Mouse (Mus musculus): ENCODE data around the gene Ttc39b. TPM values are rescaled to one million over a fixed set of nuclear protein-coding genes. Genes with fewer than 3 reads are reported as not detected.

Gene Ttc39b
- 100 to 1,000 TPM in 1 of 26 experiments, 10 to 100 TPM in 25; 22.6 to 101 (median 40.3) TPM for total RNA-seq (2018; cell fraction: chromatin; rRNA removed)
- 10 to 100 TPM in 5 of 26 experiments, 1 to 10 TPM in 21; 4.8 to 13.6 (median 7.5) TPM for total RNA-seq (2018; cell fraction: cytosol; rRNA removed)
- total RNA-seq (2018; cell fraction: nucleus; rRNA removed), result 10 to 100 TPM; 11.9 to 33.0 (median 19.6) TPM
- polyA plus RNA-seq (2018), result 2.8 to 11.0 TPM (median 8.4 TPM) in 3 replicates

GRCm38 (mm10) chr4:83323910-83324684 is at the start of gene Ttc39b:
Gene Ttc39b (minus strand): TSS chr4:83324255.
- Histone ChIP-seq H3K79me2 (ENCODE audit: inconsistent target) (no peaks in the 10 kb centered on the region), H3K27ac (no peak within 1 kb of the TSS), H3K36me3 (ENCODE audit: inconsistent target) (no peaks in the 10 kb centered on the region), H3K4me3 (ENCODE audit: inconsistent target) (peak within 1 kb of the TSS; percentile 16; the same call in 1 of the 2 replicates)
- WGBS (ENCODE audit: missing documents), result 2% methylated on average over 59 of the region's 59 CpGs

- Histone ChIP-seq H3K79me2 (ENCODE audit: inconsistent target) (no peaks in the 10 kb centered on the region), H3K36me3 (ENCODE audit: inconsistent target) (no peaks in the 10 kb centered on the region), H3K4me3 (ENCODE audit: inconsistent target) (no peak overlapping the region), H3K27ac (no peak overlapping the region)
- 77% methylated on average over 4 of the region's 4 CpGs for WGBS (ENCODE audit: missing documents)
These were observed 49.3 kb upstream of the Ttc39b start for GRCm38 (mm10) chr4:83373381-83373780.

GRCm38 (mm10) chr4:83357738-83358137 is 33.7 kb upstream of the Ttc39b start:
- no peak overlapping the region for H3K4me3 ChIP-seq (ENCODE audit: inconsistent target)
- H3K79me2 ChIP-seq (ENCODE audit: inconsistent target), result no peaks in the 10 kb centered on the region
- H3K27ac ChIP-seq, result no peak overlapping the region
- WGBS (ENCODE audit: missing documents), result 100% methylated on average over 1 of the region's 1 CpGs
- H3K36me3 ChIP-seq (ENCODE audit: inconsistent target), result no peaks in the 10 kb centered on the region

- 54% methylated on average over 2 of the region's 2 CpGs for WGBS (ENCODE audit: missing documents)
- no peak overlapping the region for H3K27ac ChIP-seq
- no peak overlapping the region for H3K4me3 ChIP-seq (ENCODE audit: inconsistent target)
- no peaks in the 10 kb centered on the region for H3K79me2 ChIP-seq (ENCODE audit: inconsistent target)
- no peaks in the 10 kb centered on the region for H3K36me3 ChIP-seq (ENCODE audit: inconsistent target)
These were observed 30.7 kb upstream of the Ttc39b start for GRCm38 (mm10) chr4:83354786-83355185.

- 4% methylated on average over 6 of the region's 6 CpGs for WGBS (ENCODE audit: missing documents)
- no peak overlapping the region for H3K27ac ChIP-seq
- no peak overlapping the region for H3K4me3 ChIP-seq (ENCODE audit: inconsistent target)
- H3K36me3 ChIP-seq (ENCODE audit: inconsistent target), result no peaks in the 10 kb centered on the region
- no peaks in the 10 kb centered on the region for H3K79me2 ChIP-seq (ENCODE audit: inconsistent target)
These were observed 29.9 kb upstream of the Ttc39b start for GRCm38 (mm10) chr4:83353949-83354348.

- H3K27ac ChIP-seq, result no peak overlapping the region
- no peak overlapping the region for H3K4me3 ChIP-seq (ENCODE audit: inconsistent target)
- WGBS (ENCODE audit: missing documents), result 95% methylated on average over 12 of the region's 12 CpGs
- H3K36me3 ChIP-seq (ENCODE audit: inconsistent target), result no peaks in the 10 kb centered on the region
- H3K79me2 ChIP-seq (ENCODE audit: inconsistent target), result no peaks in the 10 kb centered on the region
These were observed 29.2 kb upstream of the Ttc39b start for GRCm38 (mm10) chr4:83353276-83353675.

GRCm38 (mm10) chr4:83350719-83351118 is 26.7 kb upstream of the Ttc39b start:
- WGBS (ENCODE audit: missing documents), result 68% methylated on average over 6 of the region's 6 CpGs
- Histone ChIP-seq H3K79me2 (ENCODE audit: inconsistent target) (no peaks in the 10 kb centered on the region), H3K36me3 (ENCODE audit: inconsistent target) (no peaks in the 10 kb centered on the region), H3K27ac (no peak overlapping the region), H3K4me3 (ENCODE audit: inconsistent target) (no peak overlapping the region)

GRCm38 (mm10) chr4:83348970-83349369 is 24.9 kb upstream of the Ttc39b start:
- WGBS (ENCODE audit: missing documents), result 100% methylated on average over 1 of the region's 1 CpGs
- Histone ChIP-seq H3K79me2 (ENCODE audit: inconsistent target) (no peaks in the 10 kb centered on the region), H3K4me3 (ENCODE audit: inconsistent target) (no peak overlapping the region), H3K27ac (no peak overlapping the region), H3K36me3 (ENCODE audit: inconsistent target) (no peaks in the 10 kb centered on the region)

- Histone ChIP-seq H3K27ac (no peak overlapping the region), H3K79me2 (ENCODE audit: inconsistent target) (no peaks in the 10 kb centered on the region)
- WGBS (ENCODE audit: missing documents), result 70% methylated on average over 2 of the region's 2 CpGs
These were observed 19.8 kb upstream of the Ttc39b start for GRCm38 (mm10) chr4:83343895-83344294.

GRCm38 (mm10) chr4:83343146-83343823 is 19.2 kb upstream of the Ttc39b start:
- Histone ChIP-seq H3K27ac (no peak overlapping the region), H3K4me3 (ENCODE audit: inconsistent target) (no peak overlapping the region), H3K36me3 (ENCODE audit: inconsistent target) (no peaks in the 10 kb centered on the region), H3K79me2 (ENCODE audit: inconsistent target) (no peaks in the 10 kb centered on the region)
- WGBS (ENCODE audit: missing documents), result 89% methylated on average over 9 of the region's 9 CpGs

More at GRCm38 (mm10) chr4:83343895-83344294, 19.8 kb upstream of the Ttc39b start:
- no peaks in the 10 kb centered on the region for H3K36me3 ChIP-seq (ENCODE audit: inconsistent target)
- no peak overlapping the region for H3K4me3 ChIP-seq (ENCODE audit: inconsistent target)

GRCm38 (mm10) chr4:83342268-83342970 is 18.4 kb upstream of the Ttc39b start:
- Histone ChIP-seq H3K4me3 (ENCODE audit: inconsistent target) (no peak overlapping the region), H3K79me2 (ENCODE audit: inconsistent target) (no peaks in the 10 kb centered on the region), H3K36me3 (ENCODE audit: inconsistent target) (no peaks in the 10 kb centered on the region), H3K27ac (no peak overlapping the region)
- WGBS (ENCODE audit: missing documents), result 60% methylated on average over 14 of the region's 14 CpGs

- Histone ChIP-seq H3K4me3 (ENCODE audit: inconsistent target) (no peak overlapping the region), H3K79me2 (ENCODE audit: inconsistent target) (no peaks in the 10 kb centered on the region), H3K36me3 (ENCODE audit: inconsistent target) (no peaks in the 10 kb centered on the region), H3K27ac (no peak overlapping the region)
- 0% methylated on average over 1 of the region's 1 CpGs for WGBS (ENCODE audit: missing documents)
These were observed 15.3 kb upstream of the Ttc39b start for GRCm38 (mm10) chr4:83339393-83339792.

- H3K36me3 ChIP-seq (ENCODE audit: inconsistent target), result no peaks in the 10 kb centered on the region
- 87% methylated on average over 3 of the region's 3 CpGs for WGBS (ENCODE audit: missing documents)
- no peaks in the 10 kb centered on the region for H3K79me2 ChIP-seq (ENCODE audit: inconsistent target)
- no peak overlapping the region for H3K27ac ChIP-seq
- H3K4me3 ChIP-seq (ENCODE audit: inconsistent target), result no peak overlapping the region
These were observed 13.7 kb upstream of the Ttc39b start for GRCm38 (mm10) chr4:83337717-83338116.

- no peak overlapping the region for H3K27ac ChIP-seq
- 86% methylated on average over 3 of the region's 4 CpGs for WGBS (ENCODE audit: missing documents)
- no peak overlapping the region for H3K4me3 ChIP-seq (ENCODE audit: inconsistent target)
- no peaks in the 10 kb centered on the region for H3K36me3 ChIP-seq (ENCODE audit: inconsistent target)
- no peaks in the 10 kb centered on the region for H3K79me2 ChIP-seq (ENCODE audit: inconsistent target)
These were observed 6.3 kb upstream of the Ttc39b start for GRCm38 (mm10) chr4:83330369-83330768.

All from macrophage (primary cell).